Mouse (Mus musculus) embryo, embryonic 9.5 days (tissue): ENCODE measurements around the gene Gabrr2.
"Not testable (repeated sequence)": the region's sequence is repeated elsewhere in the genome, so short reads cannot be mapped to it uniquely, and the experiment has no call there.

Source experiments
- DNase-seq: peaks from one replicate; pipeline ENCODE4 v3.0.0-alpha.2; 2017; ENCODE audit errors: extremely low spot score

Gabrr2 gene

GRCm38 (mm10) chr4:33070326-33070725 is 7.5 kb downstream of the Gabrr2 start:
- DNase-seq: no peak

- no peak for DNase-seq
These were observed 8.5 kb downstream of the Gabrr2 start for GRCm38 (mm10) chr4:33071337-33071736.

GRCm38 (mm10) chr4:33072526-33073161 is 9.8 kb downstream of the Gabrr2 start:
- DNase-seq: no peak

GRCm38 (mm10) chr4:33074406-33074805 is 11.6 kb downstream of the Gabrr2 start:
- DNase-seq: no peak

DNA sequence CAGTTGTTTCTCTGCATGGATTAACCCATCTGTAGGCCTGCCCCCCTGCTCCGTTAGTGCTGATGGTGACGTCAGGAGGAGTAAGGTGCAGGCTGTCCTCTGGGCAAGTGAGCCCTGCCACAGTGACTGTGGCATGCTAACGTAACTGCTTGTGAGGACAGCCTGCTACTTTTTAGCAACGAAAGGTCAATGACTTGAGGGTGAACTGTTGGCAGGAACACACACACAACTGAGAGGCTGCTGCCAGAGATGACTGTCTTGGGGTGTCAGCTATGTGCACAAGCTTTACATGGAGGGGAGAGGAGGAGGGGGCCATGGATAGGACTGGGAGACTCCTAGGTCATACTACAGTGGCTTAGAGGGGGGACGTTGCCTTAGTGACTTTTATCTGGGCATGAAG is 12.1 kb downstream of the Gabrr2 start:
- DNase-seq: no peak

DNA sequence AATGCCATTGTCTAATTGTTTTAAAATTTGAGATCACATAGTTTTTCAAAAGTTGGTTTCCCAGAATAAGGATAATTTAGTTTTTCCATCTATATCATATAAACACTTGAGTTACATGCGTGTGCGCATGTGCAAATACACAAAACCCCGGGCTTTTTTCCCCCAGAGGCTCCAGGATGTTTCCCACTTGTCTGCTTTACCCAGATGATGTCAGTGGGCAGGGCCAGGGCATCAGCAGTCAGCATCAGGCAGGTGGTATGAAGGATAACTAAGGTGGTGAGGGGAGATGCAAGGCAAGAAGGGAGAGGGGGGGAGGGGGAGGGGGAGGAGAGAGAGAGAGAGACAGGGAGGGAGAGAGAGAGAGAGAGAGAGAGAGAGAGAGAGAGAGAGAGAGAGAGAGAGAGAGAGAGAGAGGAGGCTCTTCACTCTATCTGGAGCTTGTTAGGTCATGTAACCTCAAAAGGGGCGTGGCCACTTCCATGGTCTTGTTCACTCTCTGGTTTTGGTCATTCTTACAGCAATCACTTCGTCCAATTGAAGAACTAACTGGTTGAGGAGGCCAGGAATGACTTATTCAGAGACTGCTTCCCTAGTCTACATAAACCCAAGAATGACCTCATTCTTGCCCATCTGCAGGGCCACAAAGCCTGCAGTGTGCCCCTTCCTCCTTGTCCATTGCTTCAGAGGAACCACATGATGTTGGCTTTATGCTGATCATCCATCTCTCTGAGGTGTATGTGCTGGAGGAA is 13.2 kb downstream of the Gabrr2 start:
- DNase-seq: no peak

GRCm38 (mm10) chr4:33077161-33077560 is 14.4 kb downstream of the Gabrr2 start:
- DNase-seq: no peak

- DNase-seq: no peak
These were observed 14.9 kb downstream of the Gabrr2 start for GRCm38 (mm10) chr4:33077724-33078123.

GRCm38 (mm10) chr4:33078492-33078891 is 15.7 kb downstream of the Gabrr2 start:
- DNase-seq: no peak

- DNase-seq: no peak
These were observed 36.4 kb downstream of the Gabrr2 start for GRCm38 (mm10) chr4:33099118-33099694.

DNA sequence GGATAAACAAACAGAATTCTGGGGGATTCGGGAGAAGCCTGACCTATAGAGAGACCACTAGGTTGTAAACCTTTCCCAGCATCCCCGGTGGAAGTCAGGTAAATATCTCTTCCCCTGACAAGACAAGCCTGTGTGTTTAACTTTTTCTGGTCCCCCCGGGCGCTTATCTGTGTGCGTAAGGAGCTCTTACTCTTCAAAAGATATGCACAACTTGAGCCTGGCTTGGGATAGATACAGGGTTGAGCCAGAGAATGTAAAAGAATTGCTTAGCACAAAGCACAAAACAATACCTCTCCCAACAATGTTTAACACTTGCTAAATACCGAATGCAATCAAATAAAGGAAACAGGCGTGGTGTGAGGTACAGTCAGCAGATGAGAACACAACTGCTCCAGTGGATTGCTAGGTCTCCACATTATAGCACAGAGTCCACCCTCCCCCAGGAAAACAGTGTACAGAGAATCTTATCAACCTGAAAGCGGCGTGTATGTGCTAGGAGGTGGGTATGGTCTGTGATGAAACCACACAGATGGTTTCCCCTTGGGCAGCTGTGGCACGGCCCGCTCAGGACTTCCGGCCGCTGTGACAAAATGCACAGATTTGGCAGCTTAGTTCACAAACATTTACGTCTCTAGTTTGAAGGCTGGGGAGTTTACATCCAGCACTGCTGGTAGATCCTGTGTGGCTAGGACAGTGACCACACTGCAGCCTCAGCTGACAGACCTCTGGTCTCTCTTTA is 47.1 kb downstream of the Gabrr2 start:
- no peak for DNase-seq

DNA sequence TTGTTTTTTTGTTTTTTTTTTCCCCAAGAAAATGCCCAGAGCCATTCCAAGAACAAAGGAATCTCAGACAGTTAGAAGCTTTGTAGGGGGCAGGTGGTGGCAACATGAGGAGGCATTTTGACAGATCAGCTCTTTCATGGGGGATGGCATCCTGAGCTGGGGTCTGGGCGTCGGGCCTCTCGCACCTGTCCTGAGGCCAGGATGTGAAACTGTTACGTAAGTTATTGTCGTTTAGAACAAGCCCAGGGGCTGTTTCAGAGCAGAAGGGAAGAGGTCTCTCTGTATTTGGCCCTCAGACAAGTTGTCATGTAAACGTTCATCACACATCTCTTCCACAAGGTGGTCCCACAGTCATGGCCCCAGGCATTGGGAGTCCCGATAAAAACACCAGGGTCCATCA is 48.0 kb downstream of the Gabrr2 start:
- DNase-seq: no peak

DNA sequence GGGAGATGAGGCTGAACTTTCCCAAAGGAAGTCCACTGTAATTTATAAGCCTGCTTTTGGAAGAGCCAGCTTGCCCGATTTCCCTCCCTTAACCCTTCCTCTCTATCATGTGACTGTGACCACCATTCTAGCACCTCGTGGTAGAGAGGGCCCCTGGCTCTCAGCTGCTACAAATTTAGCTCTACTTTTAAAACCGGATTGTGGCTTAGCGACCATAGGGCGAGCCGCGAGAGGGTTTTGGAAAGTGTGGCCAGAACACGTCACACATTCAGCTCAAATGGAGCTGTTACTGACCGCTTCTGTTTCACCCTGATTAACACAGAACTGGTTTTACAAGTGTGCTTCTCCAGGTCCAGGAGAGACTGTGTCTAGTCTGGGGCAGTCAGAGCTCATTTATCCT is 48.6 kb downstream of the Gabrr2 start:
- DNase-seq: no peak

- DNase-seq: not testable (repeated sequence)
These were observed 50.1 kb downstream of the Gabrr2 start for GRCm38 (mm10) chr4:33112866-33113265.

DNA sequence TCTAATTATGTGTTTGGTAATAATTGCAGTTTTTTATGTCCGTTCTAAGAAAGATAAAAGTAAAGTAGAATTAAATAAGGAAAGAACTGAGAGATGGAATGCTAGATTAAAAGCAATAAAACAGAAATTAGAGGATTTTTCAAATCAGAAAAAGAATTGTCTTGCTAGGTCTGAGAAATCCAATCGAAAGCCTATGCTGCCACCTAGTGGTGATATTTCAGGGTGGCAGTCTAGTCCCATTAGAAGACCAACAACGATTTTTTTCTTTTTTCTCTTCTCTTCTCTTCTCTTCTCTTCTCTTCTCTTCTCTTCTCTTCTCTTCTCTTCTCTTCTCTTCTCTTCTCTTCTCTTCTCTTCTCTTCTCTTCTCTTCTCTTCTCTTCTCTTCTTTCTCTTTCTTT is 56.3 kb downstream of the Gabrr2 start:
- DNase-seq: peak; percentile 75

DNA sequence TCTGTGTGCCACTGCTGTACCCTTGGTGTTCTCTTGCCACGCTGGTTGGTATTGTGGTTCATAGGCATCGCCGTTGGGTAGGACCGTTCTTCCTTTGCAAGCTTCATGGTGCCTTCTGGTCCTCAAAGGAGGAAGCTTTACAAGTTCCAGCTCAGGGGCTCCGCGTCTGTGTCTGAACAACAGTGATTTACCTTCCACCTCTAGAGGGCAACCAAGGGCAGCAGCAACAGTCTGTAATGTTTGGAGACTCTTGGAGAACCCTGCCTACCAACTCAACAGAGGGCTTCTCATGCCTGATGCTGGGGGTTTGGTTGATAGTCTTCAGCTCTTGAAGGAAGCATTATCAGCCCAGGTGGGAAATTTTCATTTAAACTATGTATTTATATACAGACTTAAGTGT is 61.7 kb downstream of the Gabrr2 start:
- peak; percentile 21 for DNase-seq

DNA sequence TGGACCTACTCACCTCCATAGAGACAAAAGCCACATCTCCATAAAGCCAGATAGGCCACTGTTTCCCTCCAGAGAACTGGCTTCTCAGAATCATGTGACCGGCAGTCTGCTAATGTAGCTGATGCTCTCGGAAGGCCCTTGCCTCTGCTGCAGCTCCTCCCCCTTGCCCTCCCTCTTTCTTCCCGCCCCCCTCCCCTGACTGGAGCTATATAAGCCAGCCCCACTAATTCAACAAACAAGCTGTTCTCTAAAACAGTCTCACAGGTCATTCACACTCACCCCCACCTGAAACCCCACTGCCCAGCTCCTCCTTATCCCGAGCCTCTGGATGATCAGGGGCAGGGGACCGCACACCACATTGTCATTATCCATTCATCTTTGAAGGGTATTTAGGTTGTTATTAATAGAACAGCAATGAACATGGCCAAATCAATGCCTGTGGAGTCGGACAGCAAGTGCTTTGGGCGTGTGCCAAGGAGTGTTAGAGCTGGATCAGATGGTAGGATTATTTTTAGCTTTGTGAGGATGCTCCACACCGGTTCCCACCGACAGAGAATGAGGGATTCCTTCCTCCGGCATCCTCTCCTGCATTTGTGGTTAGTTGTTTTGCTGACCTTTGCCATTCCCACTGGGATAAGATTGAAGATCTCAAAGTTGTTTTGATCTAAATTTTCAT is 62.7 kb downstream of the Gabrr2 start:
- DNase-seq: no peak

GRCm38 (mm10) chr4:33132221-33132620 is 69.4 kb downstream of the Gabrr2 start, which contains the start of gene Gabrr1:
TSS of gene Gabrr1 (plus strand) at chr4:33132521.
- DNase-seq: no peak
